Mouse (Mus musculus): ENCODE measurements around the gene Dhrs4.

Gene Dhrs4

GRCm38 (mm10) chr14:55536116-55536745 is 57.7 kb downstream of the Dhrs4 start:
- peak; percentile 37 for DNase-seq (ENCODE audit: low spot score)
